8 mouse cellular contexts compared by ENCODE assay signal in genomic region chr16:94931343-94932301, GRCm38 (mm10).
DNase-seq lines count a peak whose midpoint lies in the region; TF ChIP-seq lines count a peak whose summit lies in the region.

No protein-coding gene starts in this region.

- 4% methylated on average over 21 of the region's 21 CpGs for WGBS in cerebellum, adult 2 months
- 14% methylated on average over 21 of the region's 21 CpGs for WGBS in olfactory bulb, adult 2 months

- H3K4me3 ChIP-seq in cerebellum, adult 2 months (replicated peaks; ENCODE audit: insufficient read depth, low read depth, low read length): peak overlapping the region; percentile 28
- no peak overlapping the region for H3K4me3 ChIP-seq in olfactory bulb, adult 2 months (ENCODE audit: insufficient read depth, low read depth, low read length)

- no peaks in the 10 kb centered on the region for H3K27me3 ChIP-seq in cerebellum, adult 2 months (ENCODE audit: control insufficient read depth, insufficient read depth, low read length)

- peak overlapping the region; percentile 90 for H3K27ac ChIP-seq in cerebellum, adult 2 months (ENCODE audit: insufficient read depth, low read length)
- peak overlapping the region; percentile 2; the same call in 1 of the 2 replicates for H3K27ac ChIP-seq in olfactory bulb, adult 2 months (ENCODE audit: insufficient read depth, low read depth, low read length)

- H3K4me1 ChIP-seq in cerebellum, adult 2 months (ENCODE audit: control insufficient read depth, insufficient read depth, low read length): peaks cover 20% of the 10 kb centered on the region
- peaks cover 23% of the 10 kb centered on the region for H3K4me1 ChIP-seq in olfactory bulb, adult 2 months (ENCODE audit: control insufficient read depth, insufficient read depth, low read length)

- peak; percentile 5 for DNase-seq in adrenal gland, postnatal 10 days
- no peak for DNase-seq in adrenal gland, adult 2 months
- peak; percentile 82 to 91 for DNase-seq in cerebellum, adult 2 months
- peak; percentile 71 to 83 for DNase-seq in frontal cortex, adult 2 months (ENCODE audit: extremely low spot score in 1 of 2, low spot score in 1 of 2)
- DNase-seq in left cerebral cortex, adult 11 months (ENCODE audit: low spot score): peak; percentile 56
- no peak for DNase-seq in spleen, postnatal 10 days (ENCODE audit: low spot score in 2 of 2)
- no peak for DNase-seq in urinary bladder, postnatal 4 days (ENCODE audit: low spot score in 2 of 2)

- TF ChIP-seq POLR2A in cerebellum, adult 2 months (IDR thresholded peaks at IDR 0.05; ENCODE audit: borderline replicate concordance, insufficient read depth, low read length): peak; percentile 49; the same call in 1 of the 2 replicates
- no peak for TF ChIP-seq POLR2A in olfactory bulb, adult 2 months (IDR thresholded peaks at IDR 0.05; ENCODE audit: insufficient read depth, low read depth, low read length)

- TF ChIP-seq CTCF in cerebellum, adult 2 months (IDR thresholded peaks at IDR 0.05; ENCODE audit: borderline replicate concordance, insufficient read depth, low read depth, low read length): no peak
- no peak for TF ChIP-seq CTCF in olfactory bulb, adult 2 months (IDR thresholded peaks at IDR 0.05; ENCODE audit: insufficient read depth, low read depth, low read length)

Comparison
In these comparisons a context has a peak if more than half of its experiments do, and no peak if none do; other contexts are left out.
1. DNase-seq: peak in adrenal gland, postnatal 10 days (single experiment), cerebellum, adult 2 months (2 of 2), frontal cortex, adult 2 months (2 of 2) and left cerebral cortex, adult 11 months (single experiment); none in adrenal gland, adult 2 months (single experiment), spleen, postnatal 10 days (0 of 2) and urinary bladder, postnatal 4 days (0 of 2).